Mouse (Mus musculus) urinary bladder, postnatal 14 days (tissue): ENCODE measurements around the gene Topbp1.

Source experiments
- DNase-seq: peaks from one replicate; pipeline ENCODE4 v3.0.0; 2021; ENCODE audit warnings: low spot score

Gene Topbp1

DNA sequence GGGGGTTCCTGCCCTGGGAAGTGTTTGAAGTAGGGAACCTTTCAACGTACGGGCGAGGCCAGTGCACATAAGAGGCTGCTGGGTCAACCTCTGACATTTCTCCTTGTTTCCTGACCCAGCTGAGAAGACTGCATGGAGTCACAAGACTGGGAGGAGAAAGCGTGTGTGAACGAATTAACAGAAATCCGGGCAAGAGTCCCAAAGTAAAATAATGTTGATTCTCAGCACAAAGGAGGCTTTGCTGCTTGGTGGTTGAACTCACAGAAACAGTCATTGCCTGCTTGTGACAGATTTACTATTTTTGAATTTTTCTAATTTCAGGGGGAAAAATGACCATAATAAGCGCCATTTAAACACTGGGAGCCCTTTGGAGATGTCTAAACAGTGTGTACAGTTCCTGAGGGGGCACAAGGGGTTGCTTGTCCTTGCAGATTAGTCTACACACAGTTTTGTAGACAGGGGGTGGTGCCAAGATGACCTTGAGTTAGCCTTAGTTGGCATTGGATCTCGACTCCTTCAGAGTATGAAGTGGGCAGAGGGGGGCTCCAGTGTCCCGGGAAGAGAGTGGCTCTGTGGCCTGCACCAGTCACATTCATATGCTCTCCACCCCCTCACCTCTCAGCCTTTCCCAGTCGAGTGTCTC, 82.1 kb downstream of the Topbp1 start:
- DNase-seq: no peak

- no peak for DNase-seq
Observed at GRCm38 (mm10) chr9:103389261-103389660, 84.2 kb downstream of the Topbp1 start.

GRCm38 (mm10) chr9:103391796-103392372, 86.9 kb downstream of the Topbp1 start:
- no peak for DNase-seq

GRCm38 (mm10) chr9:103393256-103393655, 88.2 kb downstream of the Topbp1 start:
- DNase-seq: no peak

DNA sequence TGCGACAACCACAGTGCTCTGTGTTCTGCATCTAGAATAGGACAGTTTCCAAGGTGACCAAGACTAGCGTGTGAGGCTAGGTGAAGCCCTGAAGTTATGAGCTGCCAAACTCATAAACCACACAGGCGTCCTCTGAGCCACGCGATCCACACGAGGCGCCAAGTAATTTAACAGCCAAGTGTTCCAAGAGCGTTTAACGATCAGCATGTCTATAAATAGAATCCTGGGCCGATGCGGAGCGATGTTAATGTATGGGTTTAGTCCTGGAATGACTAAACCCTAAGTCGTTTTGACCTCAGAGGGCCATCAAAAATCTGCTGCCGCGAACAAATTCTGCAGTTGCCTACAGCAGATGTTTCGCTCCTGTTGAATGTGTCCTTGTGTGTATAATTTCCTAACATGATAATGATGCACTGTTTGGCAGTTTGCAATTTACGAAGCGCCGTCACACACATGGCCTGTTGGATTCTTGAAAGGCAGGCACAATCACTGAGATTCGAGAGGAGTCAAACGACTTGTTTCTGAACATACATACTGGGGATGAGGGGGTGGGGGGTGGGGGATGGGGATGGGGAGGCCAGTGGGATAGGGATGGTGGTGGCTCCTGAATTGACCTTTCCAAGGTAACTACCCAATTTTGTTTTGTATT, 93.6 kb downstream of the Topbp1 start:
- DNase-seq: no peak
